Mouse (Mus musculus) lung, postnatal 0 days (tissue): Measurements from ENCODE around the gene U2af1.

Experiments used
- CTCF ChIP-seq: IDR thresholded peaks from 2 replicates; pipeline ENCODE4 v1.5.1; 2016; ENCODE audit warnings: antibody characterized with exemption, mild to moderate bottlenecking
- EP300 ChIP-seq: IDR thresholded peaks from 2 replicates; pipeline ENCODE4 v1.6.1; 2016; ENCODE audit warnings: antibody characterized with exemption, mild to moderate bottlenecking, control low read depth

GRCm38 (mm10) chr17:31686225-31686564, 27.5 kb upstream of the U2af1 start:
- TF ChIP-seq CTCF (no peak; the same call in 1 of the 2 replicates), EP300 (no peak)
